Mouse (Mus musculus) embryonic facial prominence, embryonic 12.5 days (tissue): ENCODE data around the gene Tmem54. TPM values are rescaled to one million over a fixed set of nuclear protein-coding genes. Genes with fewer than 3 reads are reported as not detected.

Experiments used
- ATAC-seq: fragments of 200-750 bp; cut with Nextera tagmentation; 2 replicates; pipeline ENCODE4 v1.8.0; 2017; ENCODE audit not compliant: insufficient number of reproducible peaks, insufficient read depth, low FRiP score, low TSS enrichment
- H3K27ac ChIP-seq: fragments of 300-500 bp; sonication (generic); 2 replicates; pipeline ENCODE4 v1.5.1; 2016; ENCODE audit warnings: mild to moderate bottlenecking
- H3K27me3 ChIP-seq: fragments of 300-500 bp; sonication (generic); 2 replicates; pipeline ENCODE4 v1.6.1; 2016; ENCODE audit warnings: mild to moderate bottlenecking, moderate library complexity
- H3K36me3 ChIP-seq: fragments of 300-500 bp; sonication (generic); 2 replicates; pipeline ENCODE4 v1.6.1; 2016; ENCODE audit warnings: mild to moderate bottlenecking
- H3K4me1 ChIP-seq: fragments of 300-500 bp; sonication (generic); 2 replicates; pipeline ENCODE4 v1.6.1; 2016
- H3K4me2 ChIP-seq: fragments of 300-500 bp; sonication (generic); replicated peaks from 2 replicates; pipeline ENCODE4 v1.6.1; 2016; ENCODE audit warnings: mild to moderate bottlenecking, moderate library complexity
- H3K4me3 ChIP-seq: fragments of 300-500 bp; sonication (generic); 2 replicates; pipeline ENCODE4 v1.5.1; 2016; ENCODE audit warnings: mild to moderate bottlenecking
- H3K9ac ChIP-seq: fragments of 300-500 bp; sonication (generic); 2 replicates; pipeline ENCODE4 v1.6.1; 2016; ENCODE audit warnings: mild to moderate bottlenecking, moderate library complexity
- H3K9me3 ChIP-seq: fragments of 300-500 bp; sonication (generic); 2 replicates; pipeline ENCODE4 v1.6.1; 2016; ENCODE audit warnings: mild to moderate bottlenecking, moderate library complexity
- WGBS: fragments of 180-500 bp; shearing (Covaris S2); methylation state at CpG from one replicate; pipeline ENCODE4 v1.1.7; 2016; 5-methylcytosine and 5-hydroxymethylcytosine counted together
- polyA plus RNA-seq: library from polyadenylated mRNA; unstranded; fragments of >200 nt; fragmentation: Nextera tagmentation; extraction: Ambion mirVana; gene quantifications from 2 replicates; pipeline ENCODE4 v1.2.1, GENCODE M21; 2016

Tmem54 gene
- polyA plus RNA-seq, 1 experiment from 2014 or later, result 6.3 TPM

DNA sequence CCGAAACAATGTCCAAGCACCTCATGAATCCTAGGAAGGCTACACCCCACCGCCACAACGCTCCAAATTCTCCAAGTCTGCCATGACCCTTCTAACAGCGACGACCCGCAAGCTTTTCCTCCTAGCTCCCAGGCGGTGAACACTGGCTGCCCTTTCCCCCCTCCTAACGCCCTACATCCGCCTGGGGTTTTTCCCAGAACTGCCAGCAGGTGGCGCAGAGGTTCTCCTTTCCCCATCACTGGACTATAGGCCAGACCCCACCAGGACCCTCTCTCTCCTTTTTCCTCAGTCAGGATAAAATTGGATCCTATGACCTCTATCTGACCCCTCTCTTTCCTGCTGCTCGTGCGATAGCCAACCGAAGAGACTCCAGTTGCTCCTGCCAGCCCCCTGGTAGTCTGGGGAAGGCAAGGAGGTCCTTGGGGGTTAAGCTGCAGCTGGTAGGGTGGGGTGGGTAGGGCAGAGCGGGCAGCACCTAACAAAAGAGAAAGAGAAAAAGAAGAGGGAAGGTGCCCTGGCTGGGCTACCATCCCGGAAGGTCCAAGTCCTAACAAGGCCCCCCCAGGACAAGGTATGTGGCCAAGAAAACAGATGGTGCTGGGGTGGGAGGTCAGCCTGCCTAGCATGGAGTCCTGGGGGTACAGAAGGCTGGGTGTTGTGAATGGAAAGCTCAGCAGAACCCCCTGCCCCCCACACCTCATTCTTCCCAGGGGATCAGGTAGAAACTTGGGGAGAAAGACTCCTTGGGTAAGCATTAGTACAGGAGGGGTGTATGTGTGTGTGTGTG is 29.6 kb downstream of the Tmem54 start:
- no peak for ATAC-seq
- no peaks in the 10 kb centered on the region for H3K9me3 ChIP-seq
- 9% methylated on average over 15 of the region's 15 CpGs for WGBS
- H3K4me1 ChIP-seq, result peaks cover 27% of the 10 kb centered on the region
- no peak overlapping the region for H3K4me3 ChIP-seq
- H3K27ac ChIP-seq, result no peak overlapping the region
- no peak overlapping the region for H3K9ac ChIP-seq
- H3K4me2 ChIP-seq, result peak overlapping the region; percentile 23; the same call in 1 of the 2 replicates
- no peaks in the 10 kb centered on the region for H3K36me3 ChIP-seq
- H3K27me3 ChIP-seq, result peaks cover 33% of the 10 kb centered on the region

DNA sequence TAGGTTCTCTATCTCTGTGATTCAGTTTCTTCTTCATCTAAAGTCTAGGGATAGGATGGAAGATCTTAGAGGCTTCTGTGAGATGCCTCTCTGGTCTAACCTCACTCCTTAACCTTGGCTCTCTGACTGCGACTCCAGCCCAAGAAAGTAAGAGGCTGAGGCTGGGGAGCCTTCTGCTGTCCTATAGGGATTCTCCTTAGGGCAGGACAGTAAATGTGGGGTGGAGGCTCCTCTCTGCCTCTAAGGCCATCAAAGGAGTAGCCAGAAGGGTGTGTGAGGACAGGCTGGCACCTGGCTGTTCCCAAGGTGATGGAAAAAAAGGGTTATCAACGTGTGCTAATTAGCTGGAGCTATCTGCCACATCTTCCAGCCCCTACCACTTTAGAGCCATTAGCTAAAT is 30.3 kb downstream of the Tmem54 start:
- Histone ChIP-seq H3K4me1 (peaks cover 24% of the 10 kb centered on the region), H3K36me3 (no peaks in the 10 kb centered on the region), H3K4me3 (peak overlapping the region; percentile 60; the same call in 1 of the 2 replicates), H3K27me3 (peaks cover 33% of the 10 kb centered on the region), H3K4me2 (no peak overlapping the region), H3K9me3 (no peaks in the 10 kb centered on the region), H3K27ac (no peak overlapping the region), H3K9ac (no peak overlapping the region)
- WGBS, result 62% methylated on average over 2 of the region's 2 CpGs
- ATAC-seq, result no peak

DNA sequence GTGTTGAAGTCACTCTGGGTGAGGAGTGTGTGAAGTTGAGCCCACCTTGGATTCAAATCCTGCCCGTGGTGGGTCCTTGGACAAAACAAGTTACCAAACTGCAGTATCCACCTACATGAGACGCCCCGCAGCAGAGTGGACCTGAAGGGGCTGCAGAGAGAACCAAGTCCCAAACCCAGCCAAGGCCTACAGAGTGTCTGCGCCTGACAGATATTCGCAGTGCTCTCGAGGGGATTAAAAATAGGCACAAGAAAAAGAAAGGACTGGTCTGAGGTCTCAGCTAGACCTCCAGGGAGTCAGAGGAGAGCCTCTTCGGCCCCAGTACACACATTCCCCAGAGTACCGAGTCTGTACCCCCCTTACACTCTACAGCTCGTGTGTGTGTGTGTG is 30.8 kb downstream of the Tmem54 start:
- H3K4me2 ChIP-seq, result peak overlapping the region; percentile 90
- peaks cover 33% of the 10 kb centered on the region for H3K27me3 ChIP-seq
- peak overlapping the region; percentile 73 for H3K9ac ChIP-seq
- H3K4me1 ChIP-seq, result peaks cover 20% of the 10 kb centered on the region
- H3K4me3 ChIP-seq, result peak overlapping the region; percentile 60
- no peaks in the 10 kb centered on the region for H3K9me3 ChIP-seq
- no peak for ATAC-seq
- no peaks in the 10 kb centered on the region for H3K36me3 ChIP-seq
- no peak overlapping the region for H3K27ac ChIP-seq
- WGBS, result 36% methylated on average over 9 of the region's 9 CpGs

DNA sequence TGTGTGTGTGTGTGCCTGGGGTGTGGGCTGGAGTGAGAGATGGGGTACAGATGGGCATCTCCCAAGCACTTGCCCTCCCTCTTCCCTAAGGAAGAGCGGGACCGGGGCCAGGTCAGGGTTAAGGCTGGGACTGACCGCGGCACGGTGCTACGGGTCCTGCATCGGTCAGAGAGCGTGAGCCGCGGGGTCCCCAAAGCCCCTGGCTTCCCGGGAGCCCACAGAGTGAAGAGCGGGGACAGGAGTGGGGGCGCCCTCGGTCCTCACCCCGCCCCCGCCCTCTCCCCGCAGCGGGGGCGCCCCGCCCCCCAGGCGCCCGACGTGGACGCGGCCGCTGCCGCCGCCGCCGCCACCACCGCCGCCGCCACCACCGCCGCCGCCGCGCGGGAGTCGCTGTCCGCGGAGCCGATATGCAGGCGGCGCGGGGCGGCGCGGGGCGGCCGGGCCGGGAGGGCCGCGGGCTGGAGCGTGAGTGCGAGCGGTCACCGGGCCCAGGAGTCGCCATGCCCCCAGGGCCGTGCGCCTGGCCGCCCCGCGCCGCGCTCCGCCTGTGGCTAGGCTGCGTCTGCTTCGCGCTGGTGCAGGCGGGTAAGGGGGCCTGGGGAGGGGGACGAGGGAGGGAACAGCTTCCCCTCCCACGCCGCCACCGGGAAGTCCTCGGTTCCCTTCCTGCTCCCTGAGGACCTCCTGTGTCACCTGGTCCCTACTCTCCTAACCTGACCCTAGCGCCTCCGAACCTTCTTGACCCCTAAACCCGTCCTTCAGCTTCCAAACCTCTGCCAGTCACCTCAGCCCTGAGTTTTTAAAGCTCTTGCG is 31.4 kb downstream of the Tmem54 start, which contains the start of gene Fndc5:
Fndc5 (plus strand) TSS at position 421 of the 813 bp plus-strand sequence.
- peaks cover 33% of the 10 kb centered on the region for H3K27me3 ChIP-seq
- no peak for ATAC-seq
- WGBS, result 1% methylated on average over 54 of the region's 80 CpGs
- peak within 1 kb of the TSS; percentile 46; the same call in 1 of the 2 replicates for H3K27ac ChIP-seq
- peak within 1 kb of the TSS; percentile 73 for H3K9ac ChIP-seq
- H3K9me3 ChIP-seq, result no peaks in the 10 kb centered on the region
- H3K36me3 ChIP-seq, result no peaks in the 10 kb centered on the region
- H3K4me2 ChIP-seq, result peak within 1 kb of the TSS; percentile 90
- H3K4me3 ChIP-seq, result peak within 1 kb of the TSS; percentile 60
- H3K4me1 ChIP-seq, result peaks cover 20% of the 10 kb centered on the region

DNA sequence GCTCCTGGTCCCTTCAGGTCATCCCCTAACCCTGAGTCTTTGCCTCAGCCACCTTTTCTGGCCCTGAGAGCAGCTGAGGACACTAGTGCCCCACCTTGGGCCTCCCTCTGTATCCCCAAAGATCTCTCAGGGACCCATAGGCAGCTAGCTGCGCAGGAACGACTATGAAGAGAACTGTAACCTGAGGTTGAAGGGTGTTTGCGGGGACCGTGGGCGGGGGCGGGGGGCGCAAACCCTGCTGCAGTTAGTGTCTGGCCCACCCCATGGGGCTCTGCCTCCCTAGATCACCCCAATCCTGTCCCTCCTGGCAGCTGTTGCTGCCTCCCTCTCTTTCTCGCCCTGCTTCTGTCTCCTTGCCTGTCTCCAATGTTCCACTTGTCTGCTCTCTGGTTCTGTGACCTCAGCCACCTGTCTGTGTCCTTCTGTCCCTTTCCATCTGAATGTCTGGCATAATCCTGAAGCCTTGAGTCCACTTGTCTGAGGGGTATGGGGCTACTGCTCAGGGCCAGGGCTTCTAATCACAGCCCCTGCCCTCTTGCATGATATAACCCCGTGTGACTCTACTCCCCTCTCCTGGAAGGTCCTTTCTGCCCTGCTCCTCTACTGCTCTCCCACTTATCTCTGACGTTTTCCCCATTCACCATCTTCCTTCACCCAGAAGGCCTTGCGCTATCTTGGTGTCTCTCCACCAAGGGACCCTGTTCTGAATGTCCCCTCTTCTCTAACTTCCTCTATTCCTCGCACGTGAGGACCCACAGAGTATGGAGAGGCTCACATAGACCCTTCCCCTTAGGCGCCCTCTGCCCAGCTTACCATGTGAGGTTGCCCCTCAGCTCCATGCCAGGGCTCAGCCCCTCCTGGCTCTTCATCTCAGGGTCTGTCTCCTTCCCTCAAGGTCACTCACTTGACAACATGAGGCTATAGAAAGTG is 32.3 kb downstream of the Tmem54 start:
- Histone ChIP-seq H3K4me3 (peak overlapping the region; percentile 60), H3K4me1 (peaks cover 20% of the 10 kb centered on the region), H3K9me3 (no peaks in the 10 kb centered on the region), H3K4me2 (peak overlapping the region; percentile 90), H3K27me3 (peaks cover 33% of the 10 kb centered on the region), H3K9ac (peak overlapping the region; percentile 73), H3K27ac (no peak overlapping the region), H3K36me3 (no peaks in the 10 kb centered on the region)
- WGBS, result 46% methylated on average over 14 of the region's 14 CpGs
- ATAC-seq, result no peak

DNA sequence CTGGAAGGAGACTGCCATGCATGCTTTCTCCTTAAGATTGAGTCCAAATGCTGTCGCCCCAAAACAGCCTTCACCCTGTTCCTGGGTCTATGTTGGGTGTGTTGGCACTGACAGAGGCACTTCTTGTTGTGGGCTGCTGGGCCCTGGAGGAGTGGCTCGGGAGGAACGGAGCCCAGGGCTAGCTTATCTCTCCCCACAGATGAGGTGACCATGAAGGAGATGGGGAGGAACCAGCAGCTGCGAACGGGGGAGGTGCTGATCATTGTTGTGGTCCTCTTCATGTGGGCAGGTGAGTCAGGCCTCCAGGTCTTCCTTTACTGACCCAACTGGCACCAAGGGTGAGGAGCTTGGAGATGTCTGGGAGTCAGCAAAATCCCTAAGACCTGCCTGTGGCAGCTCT is 34.3 kb downstream of the Tmem54 start:
- Histone ChIP-seq H3K27me3 (peaks cover 33% of the 10 kb centered on the region), H3K27ac (no peak overlapping the region), H3K4me3 (no peak overlapping the region), H3K4me1 (peaks cover 23% of the 10 kb centered on the region), H3K36me3 (0 out of 2 replicates have a peak, but pooled peaks cover 7% of the 10 kb centered on the region), H3K9me3 (no peaks in the 10 kb centered on the region), H3K9ac (no peak overlapping the region), H3K4me2 (no peak overlapping the region)
- ATAC-seq, result no peak
- WGBS, result 88% methylated on average over 5 of the region's 5 CpGs

DNA sequence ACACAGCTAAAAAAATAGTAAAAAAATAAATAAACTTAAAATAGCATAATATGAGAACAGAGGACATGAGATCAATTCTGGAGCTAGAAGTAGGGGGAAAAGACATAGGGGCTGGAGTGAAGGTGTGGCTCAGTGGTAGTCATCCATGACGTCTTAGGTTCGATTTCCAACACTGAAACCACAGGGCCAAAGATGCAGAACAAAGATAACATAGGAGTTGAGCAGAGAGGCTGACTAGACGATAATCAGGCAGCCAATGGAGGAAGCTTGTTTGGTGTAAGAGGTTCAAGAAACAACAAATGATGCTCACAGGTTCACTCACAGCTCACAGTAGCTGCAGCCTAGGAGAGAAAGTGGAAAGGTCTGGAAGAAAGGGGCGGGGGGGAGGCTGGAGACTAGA is 35.5 kb downstream of the Tmem54 start:
- WGBS, result 82% methylated on average over 4 of the region's 4 CpGs
- no peak for ATAC-seq
- Histone ChIP-seq H3K4me3 (no peak overlapping the region), H3K4me2 (no peak overlapping the region), H3K27ac (no peak overlapping the region), H3K27me3 (peaks cover 24% of the 10 kb centered on the region), H3K36me3 (0 out of 2 replicates have a peak, but pooled peaks cover 7% of the 10 kb centered on the region), H3K9me3 (no peaks in the 10 kb centered on the region), H3K9ac (no peak overlapping the region), H3K4me1 (peaks cover 21% of the 10 kb centered on the region)

DNA sequence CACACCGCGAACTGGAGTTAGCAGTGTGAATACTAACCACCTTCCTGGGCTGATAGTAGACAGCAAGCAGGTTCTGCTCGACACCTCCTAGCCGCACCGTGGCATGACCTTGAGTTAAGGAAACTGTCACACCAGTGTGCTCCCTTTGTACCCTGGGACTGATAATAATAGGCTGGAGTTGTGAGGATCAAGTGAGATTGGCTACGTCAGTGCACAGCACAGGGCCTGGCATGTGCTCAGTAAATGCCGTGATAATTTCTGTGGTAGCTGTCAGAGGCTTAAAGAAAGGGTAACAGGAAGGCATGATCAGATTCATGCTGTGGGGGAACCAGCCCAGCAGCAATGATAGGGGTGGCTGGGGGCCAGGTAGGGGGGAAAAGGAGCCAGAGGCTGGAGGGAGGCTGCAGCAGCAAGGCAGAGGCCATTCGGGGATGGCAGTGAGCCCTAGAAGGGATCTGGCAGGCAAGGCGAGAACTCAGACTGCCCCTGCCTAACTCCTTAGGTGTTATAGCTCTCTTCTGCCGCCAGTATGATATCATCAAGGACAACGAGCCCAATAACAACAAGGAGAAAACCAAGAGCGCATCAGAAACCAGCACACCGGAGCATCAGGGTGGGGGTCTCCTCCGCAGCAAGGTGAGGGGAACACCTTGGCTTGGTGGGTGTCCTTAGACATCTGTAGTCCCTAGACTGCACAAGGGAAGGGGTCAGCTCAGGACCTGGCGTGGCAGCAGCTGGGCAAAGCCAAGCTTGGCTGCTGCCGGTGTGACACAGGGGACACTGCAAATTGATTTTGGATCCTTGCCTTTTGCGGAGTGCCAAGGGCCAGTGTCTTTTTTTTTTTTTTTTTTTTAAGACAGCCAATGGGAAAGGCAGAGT is 36.5 kb downstream of the Tmem54 start:
- H3K9ac ChIP-seq, result no peak overlapping the region
- H3K36me3 ChIP-seq, result 0 out of 2 replicates have a peak, but pooled peaks cover 7% of the 10 kb centered on the region
- H3K4me1 ChIP-seq, result peaks cover 21% of the 10 kb centered on the region
- H3K27me3 ChIP-seq, result peaks cover 16% of the 10 kb centered on the region
- ATAC-seq, result no peak
- no peak overlapping the region for H3K4me2 ChIP-seq
- WGBS, result 74% methylated on average over 17 of the region's 17 CpGs
- H3K27ac ChIP-seq, result no peak overlapping the region
- no peak overlapping the region for H3K4me3 ChIP-seq
- H3K9me3 ChIP-seq, result no peaks in the 10 kb centered on the region

DNA sequence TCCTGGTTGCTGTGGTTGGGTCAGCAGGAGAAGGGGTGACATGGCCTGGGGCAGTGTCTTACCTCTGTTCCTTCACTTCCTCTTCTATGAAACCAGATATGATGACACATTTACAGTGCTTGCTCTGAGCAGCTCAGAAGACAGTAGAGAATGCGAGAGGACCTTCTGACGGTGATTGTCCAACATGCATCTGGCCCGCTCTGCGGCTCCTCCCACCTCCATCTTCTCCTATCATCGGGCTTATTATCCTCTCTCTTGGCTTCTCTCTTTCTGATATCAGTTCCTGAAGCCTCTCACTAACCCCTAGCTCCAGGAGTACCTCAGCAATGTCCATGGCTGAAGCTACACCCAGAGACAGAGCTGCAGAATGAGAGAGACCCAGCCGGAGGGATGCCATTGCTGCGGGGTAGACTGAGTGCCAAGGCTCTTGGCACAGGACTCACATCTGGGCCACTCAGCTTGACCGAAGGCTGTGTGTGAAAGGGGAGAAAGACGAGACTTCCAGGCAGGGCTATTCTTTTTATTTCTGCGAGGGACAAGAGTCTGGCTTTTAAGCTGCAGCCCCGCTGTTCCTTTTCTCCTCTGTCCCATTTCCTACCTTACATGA is 37.2 kb downstream of the Tmem54 start:
- Histone ChIP-seq H3K27me3 (peaks cover 9% of the 10 kb centered on the region), H3K27ac (no peak overlapping the region), H3K9ac (no peak overlapping the region), H3K36me3 (0 out of 2 replicates have a peak, but pooled peaks cover 7% of the 10 kb centered on the region), H3K4me1 (peaks cover 15% of the 10 kb centered on the region; the same call in 1 of the 2 replicates), H3K4me2 (no peak overlapping the region), H3K4me3 (no peak overlapping the region), H3K9me3 (no peaks in the 10 kb centered on the region)
- WGBS, result 92% methylated on average over 11 of the region's 11 CpGs
- no peak for ATAC-seq

DNA sequence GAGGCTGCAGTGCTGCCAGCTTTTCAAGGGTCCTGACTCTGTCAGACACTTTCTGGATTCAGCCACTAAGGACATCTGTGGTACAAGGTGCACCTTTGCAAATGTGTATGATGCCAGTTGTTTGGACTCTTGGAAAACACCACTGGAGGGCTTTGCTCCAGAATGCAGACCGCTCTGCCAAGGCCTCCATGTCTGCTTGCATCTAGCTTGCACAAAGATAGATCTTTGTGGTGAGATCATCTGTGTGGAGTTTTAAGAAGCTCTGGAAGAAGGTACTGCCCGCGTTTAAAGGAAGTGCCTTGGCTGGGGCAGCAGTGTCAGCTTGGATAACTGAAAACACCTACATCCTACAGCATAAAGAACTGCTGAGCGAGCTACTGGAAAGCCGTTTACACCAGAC is 38.2 kb downstream of the Tmem54 start:
- Histone ChIP-seq H3K9ac (no peak overlapping the region), H3K27me3 (0 out of 2 replicates have a peak, but pooled peaks cover under 1% of the 10 kb centered on the region), H3K4me2 (no peak overlapping the region), H3K9me3 (no peaks in the 10 kb centered on the region), H3K4me3 (no peak overlapping the region), H3K36me3 (peaks cover 7% of the 10 kb centered on the region; the same call in 1 of the 2 replicates), H3K4me1 (peaks cover 15% of the 10 kb centered on the region; the same call in 1 of the 2 replicates), H3K27ac (no peak overlapping the region)
- no peak for ATAC-seq
- 77% methylated on average over 5 of the region's 5 CpGs for WGBS
